Mouse (Mus musculus) kidney, adult 18-20 months (tissue): Measurements from ENCODE around the gene Skap1.

Experiments used
- DNase-seq: peaks from one replicate; pipeline ENCODE4 v3.0.0; 2021

Gene Skap1

GRCm38 (mm10) chr11:96637927-96638326, 173.5 kb downstream of the Skap1 start:
- DNase-seq: no peak

- DNase-seq: peak; percentile 31
Measured at GRCm38 (mm10) chr11:96639805-96640204, 175.4 kb downstream of the Skap1 start.

GRCm38 (mm10) chr11:96642173-96643140, 178.1 kb downstream of the Skap1 start:
- peak; percentile 19 for DNase-seq

- DNase-seq: peak; percentile 20
Measured at GRCm38 (mm10) chr11:96644969-96645368, 180.6 kb downstream of the Skap1 start.

GRCm38 (mm10) chr11:96645538-96646037, 181.2 kb downstream of the Skap1 start:
- DNase-seq: peak; percentile 65

- DNase-seq: no peak
Measured at GRCm38 (mm10) chr11:96651848-96652247, 187.5 kb downstream of the Skap1 start.

- DNase-seq: no peak
Measured at GRCm38 (mm10) chr11:96653867-96654266, 189.5 kb downstream of the Skap1 start.

- DNase-seq: no peak
Measured at GRCm38 (mm10) chr11:96658420-96658819, 194.0 kb downstream of the Skap1 start.

- peak; percentile 20 for DNase-seq
Measured at GRCm38 (mm10) chr11:96666924-96667323, 202.5 kb downstream of the Skap1 start.

GRCm38 (mm10) chr11:96668367-96668766, 204.0 kb downstream of the Skap1 start:
- DNase-seq: no peak

- peak; percentile 62 for DNase-seq
Measured at GRCm38 (mm10) chr11:96673792-96674191, 209.4 kb downstream of the Skap1 start.

- no peak for DNase-seq
Measured at GRCm38 (mm10) chr11:96674786-96675365, 210.5 kb downstream of the Skap1 start.

- DNase-seq: no peak
Measured at GRCm38 (mm10) chr11:96678026-96678425, 213.6 kb downstream of the Skap1 start.

- DNase-seq: no peak
Measured at GRCm38 (mm10) chr11:96679026-96679425, 214.6 kb downstream of the Skap1 start.

GRCm38 (mm10) chr11:96685381-96685780, 221.0 kb downstream of the Skap1 start:
- no peak for DNase-seq

GRCm38 (mm10) chr11:96686713-96687280, 222.4 kb downstream of the Skap1 start:
- DNase-seq: no peak

GRCm38 (mm10) chr11:96692250-96692649, 227.9 kb downstream of the Skap1 start:
- DNase-seq: no peak

GRCm38 (mm10) chr11:96693360-96693759, 229.0 kb downstream of the Skap1 start:
- DNase-seq: no peak

- DNase-seq: no peak
Measured at GRCm38 (mm10) chr11:96694774-96695173, 230.4 kb downstream of the Skap1 start.

GRCm38 (mm10) chr11:96696168-96696727, 231.9 kb downstream of the Skap1 start:
- no peak for DNase-seq

GRCm38 (mm10) chr11:96696842-96697455, 232.6 kb downstream of the Skap1 start:
- DNase-seq: peak; percentile 54

GRCm38 (mm10) chr11:96697467-96697866, 233.1 kb downstream of the Skap1 start:
- DNase-seq: no peak

- no peak for DNase-seq
Measured at GRCm38 (mm10) chr11:96703813-96704212, 239.4 kb downstream of the Skap1 start.
